Mouse (Mus musculus): ENCODE data around the gene Cbarp. TPM values are rescaled to one million over a fixed set of nuclear protein-coding genes. Genes with fewer than 3 reads are reported as not detected.

Cbarp gene
- 33.8 and 39.4 TPM in 2 replicates for polyA plus RNA-seq (2012; rRNA removed)

GRCm38 (mm10) chr10:80140666-80141035, at the start of gene Cbarp:
TSS of gene Cbarp (minus strand) at chr10:80140835.

GRCm38 (mm10) chr10:80179068-80180051, 38.7 kb upstream of the Cbarp start, which contains the start of gene Efna2:
TSS of gene Efna2 (plus strand) at chr10:80179482.

GRCm38 (mm10) chr10:80172527-80173292, 32.1 kb upstream of the Cbarp start, which contains the start of gene 1600002K03Rik:
TSS of gene 1600002K03Rik (plus strand) at chr10:80172944.

DNA sequence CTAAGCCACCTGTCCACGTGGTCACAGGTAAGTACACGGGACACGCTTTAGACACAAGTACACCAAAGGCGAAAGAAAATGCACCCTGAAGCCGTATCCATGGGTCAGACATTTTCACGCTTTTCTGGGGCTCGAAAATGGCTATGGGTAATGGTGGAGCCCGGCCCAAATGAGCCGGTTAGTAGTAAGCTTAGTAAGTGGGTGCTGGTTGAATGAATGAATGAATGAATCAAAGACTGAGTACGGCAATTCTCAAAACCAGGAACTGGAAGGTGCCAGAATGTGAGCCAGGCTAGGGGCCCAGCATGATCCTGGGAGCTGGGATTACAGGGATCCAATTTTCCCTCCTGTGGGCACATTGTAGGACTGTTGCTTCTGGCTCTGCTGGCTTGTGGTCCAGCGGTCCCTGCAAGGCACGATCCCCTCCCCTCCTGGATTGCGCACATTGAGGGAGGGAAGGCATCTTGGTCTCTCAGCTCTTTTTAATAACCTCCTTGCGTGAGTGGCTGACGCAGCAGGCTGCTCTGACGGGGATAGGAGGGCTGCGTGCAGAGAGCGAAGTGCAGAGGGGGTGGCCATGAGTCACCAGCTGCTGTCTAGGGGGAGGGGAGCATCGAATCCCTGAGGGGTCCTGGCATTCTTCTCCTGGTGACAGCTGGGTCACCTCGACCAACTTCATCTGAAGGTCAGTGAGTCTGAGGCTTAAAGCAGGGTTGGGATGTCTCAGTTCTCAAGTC, 24.9 kb upstream of the Cbarp start, which contains the start of gene Cirbp:
Gene Cirbp, plus strand, starts transcription at position 594 of the 737 bp plus-strand sequence.

GRCm38 (mm10) chr10:80147719-80148601, 7.3 kb upstream of the Cbarp start, which contains the start of gene Midn:
TSS of gene Midn (plus strand) at chr10:80148272.

DNA sequence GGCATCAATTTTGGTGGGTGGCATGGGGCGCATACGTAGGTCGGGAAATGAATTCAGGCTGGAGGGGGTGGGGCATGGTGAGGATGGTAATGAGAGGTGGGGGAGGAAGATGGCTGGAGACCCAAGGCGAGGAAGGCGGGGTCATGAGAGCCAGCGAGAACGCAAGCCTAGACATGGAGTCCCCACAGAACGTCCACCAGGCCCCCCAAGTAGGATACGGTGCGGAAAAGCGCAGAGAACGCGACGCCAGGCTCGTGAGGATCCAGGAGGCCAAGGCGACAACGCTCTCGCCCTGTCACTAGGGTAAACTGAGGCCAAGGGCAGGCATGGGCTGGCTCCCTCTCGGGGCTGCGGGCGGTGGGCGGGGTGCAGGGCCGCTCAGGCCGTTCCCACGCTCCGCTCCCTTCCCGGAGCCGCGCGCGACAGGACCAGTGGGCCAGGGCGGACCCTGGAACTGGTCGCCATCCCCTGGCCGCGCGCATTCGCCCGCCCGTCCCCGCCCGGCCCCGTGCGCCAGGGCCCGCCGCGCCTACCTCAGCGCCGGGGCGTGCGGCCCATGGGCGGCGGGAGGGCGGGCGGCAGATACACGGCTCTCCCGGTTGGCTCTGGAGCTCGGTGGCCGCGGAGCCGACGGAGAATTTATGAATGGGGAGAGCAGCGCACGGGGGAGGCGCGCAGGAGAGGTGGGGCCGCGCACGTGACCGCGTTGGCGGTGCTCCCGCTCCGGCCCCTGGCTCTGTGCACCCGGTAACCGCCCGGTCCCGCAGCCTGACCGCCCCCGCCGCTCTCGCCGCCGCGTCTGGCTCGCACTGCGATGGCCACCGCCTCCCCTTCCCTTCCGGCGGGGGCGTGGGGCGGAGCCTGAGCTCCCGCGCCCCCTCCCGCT, 1.8 kb downstream of the Cbarp start, which contains the start of gene Atp5d:
Gene Atp5d, plus strand, starts transcription at position 80 of the 886 bp plus-strand sequence.

GRCm38 (mm10) chr10:80115290-80115943, 25.2 kb downstream of the Cbarp start, which contains the start of gene Stk11:
TSS of gene Stk11 (plus strand) at chr10:80115803.

DNA sequence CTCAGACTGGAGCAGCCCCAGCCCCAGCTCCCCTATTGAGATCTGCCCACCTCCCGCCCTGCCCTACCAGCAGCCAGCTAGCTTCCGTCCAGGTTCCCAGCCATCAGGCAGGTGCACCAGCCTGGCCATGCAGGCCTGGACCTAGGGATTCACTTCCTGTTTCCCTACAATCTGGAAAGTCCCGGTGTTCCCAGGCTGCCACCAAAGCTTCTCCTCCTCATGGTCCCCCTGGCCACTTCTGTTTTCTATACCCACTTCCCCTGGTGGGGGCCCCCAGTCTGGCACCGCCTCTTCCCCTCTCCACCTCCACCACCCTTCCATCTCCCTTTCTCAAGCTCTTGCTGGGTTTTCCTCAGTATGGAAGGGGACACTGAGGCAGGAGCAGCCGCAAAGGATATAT, 35.2 kb downstream of the Cbarp start, which contains the start of gene Sbno2:
Gene Sbno2, minus strand, starts transcription at position 112 of the 400 bp plus-strand sequence.

Other genes with a start within 250 kb of the Cbarp start
- gene Cfd, start 250.0 kb downstream of the Cbarp start, polyA plus RNA-seq (2012; rRNA removed), result 0.09 and 0.50 TPM in 2 replicates
- gene Med16, start 231.9 kb downstream of the Cbarp start, polyA plus RNA-seq (2012; rRNA removed), result 47.8 and 59.6 TPM in 2 replicates
- gene Gm26602, start 230.0 kb downstream of the Cbarp start, polyA plus RNA-seq (2012; rRNA removed), result not detected in 2 replicates
- 1.2 and 1.3 TPM in 2 replicates for gene Kiss1r, start 223.9 kb downstream of the Cbarp start, polyA plus RNA-seq (2012; rRNA removed)
- 110 and 123 TPM in 2 replicates for gene R3hdm4, start 219.6 kb downstream of the Cbarp start, polyA plus RNA-seq (2012; rRNA removed)
- gene Arid3a, start 213.8 kb downstream of the Cbarp start, polyA plus RNA-seq (2012; rRNA removed), result 11.1 and 12.1 TPM in 2 replicates
- 40.0 and 55.7 TPM in 2 replicates for gene Wdr18, start 180.7 kb downstream of the Cbarp start, polyA plus RNA-seq (2012; rRNA removed)
- gene Grin3b, start 170.1 kb downstream of the Cbarp start, polyA plus RNA-seq (2012; rRNA removed), result 0.28 and 0.39 TPM in 2 replicates
- 120 and 158 TPM in 2 replicates for gene Tmem259, start 156.5 kb downstream of the Cbarp start, polyA plus RNA-seq (2012; rRNA removed)
- 66.5 and 128 TPM in 2 replicates for gene Cnn2, start 152.3 kb downstream of the Cbarp start, polyA plus RNA-seq (2012; rRNA removed)
- gene Abca7, start 144.3 kb downstream of the Cbarp start, polyA plus RNA-seq (2012; rRNA removed), result 7.7 and 7.9 TPM in 2 replicates
- 12.5 and 14.7 TPM in 2 replicates for gene Arhgap45, start 124.2 kb downstream of the Cbarp start, polyA plus RNA-seq (2012; rRNA removed)
- gene Polr2e, start 101.0 kb downstream of the Cbarp start, polyA plus RNA-seq (2012; rRNA removed), result 194 and 280 TPM in 2 replicates
- gene Gpx4, start 93.7 kb downstream of the Cbarp start, polyA plus RNA-seq (2012; rRNA removed), result 416 and 440 TPM in 2 replicates
- 16.6 and 19.3 TPM in 2 replicates for gene Sbno2, start 35.3 kb downstream of the Cbarp start, polyA plus RNA-seq (2012; rRNA removed)
- 119 and 142 TPM in 2 replicates for gene Stk11, start 25.0 kb downstream of the Cbarp start, polyA plus RNA-seq (2012; rRNA removed)
- 329 and 334 TPM in 2 replicates for gene Atp5d, start 2.2 kb downstream of the Cbarp start, polyA plus RNA-seq (2012; rRNA removed)
- 171 and 228 TPM in 2 replicates for gene Midn, start 7.4 kb upstream of the Cbarp start, polyA plus RNA-seq (2012; rRNA removed)
- 260 and 305 TPM in 2 replicates for gene Cirbp, start 25.1 kb upstream of the Cbarp start, polyA plus RNA-seq (2012; rRNA removed)
- gene 1600002K03Rik, start 32.1 kb upstream of the Cbarp start, polyA plus RNA-seq (2012; rRNA removed), result 15.7 and 18.1 TPM in 2 replicates
- 47.6 and 65.6 TPM in 2 replicates for gene Efna2, start 38.6 kb upstream of the Cbarp start, polyA plus RNA-seq (2012; rRNA removed)
- gene Mum1, start 85.6 kb upstream of the Cbarp start, polyA plus RNA-seq (2012; rRNA removed), result 115 and 164 TPM in 2 replicates
- gene Ndufs7, start 108.3 kb upstream of the Cbarp start, polyA plus RNA-seq (2012; rRNA removed), result 188 and 220 TPM in 2 replicates
- 11.8 and 25.1 TPM in 2 replicates for gene Gamt, start 120.2 kb upstream of the Cbarp start, polyA plus RNA-seq (2012; rRNA removed)
- 156 and 213 TPM in 2 replicates for gene Dazap1, start 120.7 kb upstream of the Cbarp start, polyA plus RNA-seq (2012; rRNA removed)
- 3,440 and 4,629 TPM in 2 replicates for gene Rps15, start 151.6 kb upstream of the Cbarp start, polyA plus RNA-seq (2012; rRNA removed)
- gene Apc2, start 155.1 kb upstream of the Cbarp start, polyA plus RNA-seq (2012; rRNA removed), result 48.8 and 63.3 TPM in 2 replicates
- gene 2310011J03Rik, start 179.7 kb upstream of the Cbarp start, polyA plus RNA-seq (2012; rRNA removed), result 30.4 and 34.3 TPM in 2 replicates
- 3.1 and 4.9 TPM in 2 replicates for gene Pcsk4, start 188.7 kb upstream of the Cbarp start, polyA plus RNA-seq (2012; rRNA removed)
- gene Reep6, start 189.1 kb upstream of the Cbarp start, polyA plus RNA-seq (2012; rRNA removed), result 2.0 and 3.5 TPM in 2 replicates
- gene Adamtsl5, start 207.6 kb upstream of the Cbarp start, polyA plus RNA-seq (2012; rRNA removed), result 0.52 and 0.75 TPM in 2 replicates
- 0.26 and 0.29 TPM in 2 replicates for gene Plk5, start 215.6 kb upstream of the Cbarp start, polyA plus RNA-seq (2012; rRNA removed)
- gene Mex3d, start 246.8 kb upstream of the Cbarp start, polyA plus RNA-seq (2012; rRNA removed), result 57.7 and 74.4 TPM in 2 replicates

Data from central nervous system, embryonic 11.5 days (tissue).